In the genomic region with DNA sequence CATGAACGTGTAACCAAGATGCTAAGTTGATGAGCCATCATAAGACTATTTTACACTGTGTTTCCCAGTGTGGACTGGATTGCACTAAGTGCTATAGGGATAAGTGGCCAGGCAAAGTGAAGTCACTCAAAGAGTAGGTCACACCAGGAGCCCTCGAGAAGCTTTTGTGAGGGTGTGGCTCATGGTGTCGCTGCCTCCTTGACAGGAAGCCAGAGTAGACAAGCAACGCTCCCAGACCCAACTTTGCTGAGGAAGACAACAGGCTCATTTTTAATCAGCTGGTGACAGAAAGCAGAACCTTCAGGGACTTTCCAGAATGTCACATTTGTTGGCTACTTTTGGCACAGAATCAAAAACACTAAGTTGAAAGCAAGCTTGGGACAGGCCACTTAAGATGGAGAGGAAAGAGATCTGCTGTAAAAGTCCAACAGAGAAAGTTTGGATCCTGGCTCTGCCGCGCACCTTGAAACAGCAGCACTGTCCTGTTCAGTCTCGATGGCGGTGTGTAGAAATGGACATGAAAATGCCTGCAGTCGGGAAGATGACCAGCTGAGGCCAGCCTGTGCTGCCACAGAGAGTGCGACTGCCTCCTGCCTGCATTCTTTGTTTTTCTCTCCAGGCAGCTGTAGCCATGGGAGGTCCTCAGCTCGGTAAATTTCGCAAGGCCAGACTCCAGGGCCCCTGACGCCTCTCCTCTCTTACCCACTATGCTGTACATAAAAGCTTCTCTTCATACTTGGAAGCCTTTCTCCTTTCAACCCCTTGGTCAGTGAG, we compare ENCODE assay signal across 9 mouse cellular contexts. TPM values are rescaled to one million over a fixed set of nuclear protein-coding genes. Genes with fewer than 3 reads are reported as not detected.
DNase-seq lines count a peak whose midpoint lies in the region; ATAC-seq and TF ChIP-seq lines count a peak whose summit lies in the region.
"Had no signal": no experiment of that assay in that cellular context is flagged by ENCODE, and none has a peak within 500 bp of the region (broad histone marks: within the 10 kb centered on the region; RNA-seq: fewer than 3 reads in every experiment).

No protein-coding gene starts in this region.

- WGBS in heart, embryonic 15.5 days, result 21% methylated on average over 13 of the region's 13 CpGs
- 48% methylated on average over 13 of the region's 13 CpGs for WGBS in macrophage (ENCODE audit: missing documents)

- H3K9me3 ChIP-seq in MEL (replicated peaks; ENCODE audit: insufficient read depth, low read length), result no peaks in the 10 kb centered on the region
- H3K9me3 ChIP-seq in heart, embryonic 15.5 days (replicated peaks), result no peaks in the 10 kb centered on the region

- ATAC-seq in heart, embryonic 15.5 days (replicated peaks; ENCODE audit: insufficient number of reproducible peaks, insufficient read depth, low FRiP score, low read depth), result peak; percentile 45; the same call in 1 of the 2 replicates

- H3K4me3 ChIP-seq in gastrocnemius, adult 2 months, result no peak overlapping the region
- H3K4me3 ChIP-seq in MEL (ENCODE audit: control insufficient read depth in 1 of 2, insufficient read depth in 1 of 2, low read depth in 2 of 2, low read length in 2 of 2), result no peak overlapping the region
- no peak overlapping the region for H3K4me3 ChIP-seq in heart, embryonic 15.5 days
- no peak overlapping the region for H3K4me3 ChIP-seq in macrophage (ENCODE audit: inconsistent target)

- H3K27me3 ChIP-seq in MEL (ENCODE audit: control insufficient read depth in 1 of 2, insufficient read depth in 2 of 2, low read length in 2 of 2), result no peaks in the 10 kb centered on the region
- H3K27me3 ChIP-seq in heart, embryonic 15.5 days, result no peaks in the 10 kb centered on the region

- no peak for TF ChIP-seq EP300 in MEL (IDR thresholded peaks at IDR 0.05; ENCODE audit: low read depth in 1 of 2, low read length in 2 of 2)

- H3K36me3 ChIP-seq in MEL (ENCODE audit: control insufficient read depth in 1 of 2, insufficient read depth in 2 of 2, low read length in 2 of 2) (peaks cover 0 to 17% of the 10 kb centered on the region in 2 experiments; a peak in 2 of 4 replicates), macrophage (ENCODE audit: inconsistent target) (no peaks in the 10 kb centered on the region)
- H3K36me3 ChIP-seq in heart, embryonic 15.5 days, result no peaks in the 10 kb centered on the region

- intact Hi-C loops in gastrocnemius, adult 2 months (cut with DNase I), result no loop called here

- no peak for TF ChIP-seq POLR2A in MEL (IDR thresholded peaks at IDR 0.05; ENCODE audit: control insufficient read depth in 1 of 2, insufficient read depth in 1 of 2, low read depth in 1 of 2, low read length in 2 of 2, poor library complexity in 1 of 2)

- H3K79me2 ChIP-seq in MEL (ENCODE audit: control insufficient read depth, insufficient read depth, low read length, poor library complexity) (no peaks in the 10 kb centered on the region), macrophage (ENCODE audit: inconsistent target) (no peaks in the 10 kb centered on the region)

- peak overlapping the region; percentile 70 for H3K27ac ChIP-seq in gastrocnemius, adult 2 months
- H3K27ac ChIP-seq in MEL (ENCODE audit: control insufficient read depth, low read depth, low read length) (no peak overlapping the region), macrophage (peak overlapping the region; percentile 97)
- peak overlapping the region; percentile 59 for H3K27ac ChIP-seq in heart, embryonic 15.5 days

- no peak for TF ChIP-seq CTCF in gastrocnemius, adult 2 months (IDR thresholded peaks at IDR 0.05)
- TF ChIP-seq CTCF in MEL (IDR thresholded peaks at IDR 0.05 in 2 of 3, conservative IDR thresholded peaks at IDR 0.05 in 1 of 3; ENCODE audit: control insufficient read depth in 1 of 3, insufficient read depth in 1 of 3, low read depth in 2 of 3, low read length in 3 of 3, poor library complexity in 1 of 3, severe bottlenecking in 1 of 3), result no peak

- TF ChIP-seq RAD21 in MEL (IDR thresholded peaks at IDR 0.05; ENCODE audit: low read depth, low read length), result no peak

- peak overlapping the region; percentile 18 for H3K9ac ChIP-seq in MEL (ENCODE audit: control insufficient read depth, low read depth, low read length, poor library complexity, severe bottlenecking)
- H3K9ac ChIP-seq in heart, embryonic 15.5 days, result no peak overlapping the region

- no peak for DNase-seq in gastrocnemius, adult 2 months
- DNase-seq in gastrocnemius, adult 8-10 months (ENCODE audit: low spot score in 2 of 2), result no peak
- DNase-seq in MEL (ENCODE audit: low read depth, low spot score), result peak; percentile 46
- DNase-seq in urinary bladder, adult 18-20 months (ENCODE audit: low spot score in 2 of 2), result no peak
- DNase-seq in thymus, postnatal 0 days (ENCODE audit: low spot score), result no peak
- DNase-seq in adrenal gland, postnatal 25 days, result no peak
- DNase-seq: cerebellum, adult 18-20 months had no signal

- H3K4me1 ChIP-seq in MEL (ENCODE audit: control insufficient read depth in 1 of 2, insufficient read depth in 2 of 2, low read length in 2 of 2), result peaks cover 5 to 20% of the 10 kb centered on the region in 2 experiments
- H3K4me1 ChIP-seq in heart, embryonic 15.5 days (replicated peaks), result peaks cover 14% of the 10 kb centered on the region

- peak overlapping the region; percentile 21 for H3K4me2 ChIP-seq in heart, embryonic 15.5 days

TF ChIP-seq in MEL, 35 proteins besides CTCF, POLR2A, EP300 and RAD21 (continues in another document):
- TF ChIP-seq USF2 (IDR thresholded peaks at IDR 0.05; ENCODE audit: borderline replicate concordance in 1 of 2, insufficient read depth in 1 of 2, low read depth in 1 of 2, low read length in 2 of 2), result no peak
- TF ChIP-seq SIN3A (IDR thresholded peaks at IDR 0.05; ENCODE audit: low read length), result 0 out of 2 replicates have a peak, but pooled peaks have one; percentile 23

RNA-seq across cellular contexts. Expression of gene Alg8, which starts 16.2 kb away (rescaled TPM):
- total RNA-seq in gastrocnemius, adult 2 months (2021), result 1 to 10 TPM; 3.1 to 4.7 TPM
- 1 to 10 TPM; 1.9 to 3.9 (median 3.6) TPM for total RNA-seq in gastrocnemius, adult 8-10 months (2022)
- 8.9 and 9.1 TPM in 2 replicates for total RNA-seq in MEL (2012; rRNA removed)
- polyA plus RNA-seq in MEL (2012; ENCODE audit: insufficient read depth in 1 of 2, insufficient read length in 2 of 2, low read depth in 1 of 2, low replicate concordance in 2 of 2, missing spikeins in 1 of 2) (10 to 100 TPM in 1 of 2 experiments, not detected in 1; 29.0 TPM), macrophage (2018) (16.0 to 32.2 TPM (median 30.1 TPM) in 3 replicates)
- 25.8 and 28.2 TPM in 2 replicates for polyA plus RNA-seq in heart, embryonic 15.5 days (2015; fragmentation: Nextera tagmentation; extraction: Ambion mirVana)
- total RNA-seq in macrophage (2018; cell fraction: chromatin; rRNA removed), result 10 to 100 TPM in 23 of 26 experiments, 1 to 10 TPM in 3; 4.5 to 58.4 (median 33.5) TPM
- 10 to 100 TPM; 10.4 to 23.2 (median 17.1) TPM for total RNA-seq in macrophage (2018; cell fraction: cytosol; rRNA removed)
- 10 to 100 TPM; 10.3 to 73.1 (median 31.6) TPM for total RNA-seq in macrophage (2018; cell fraction: nucleus; rRNA removed)
- 31.7 and 35.8 TPM in 2 replicates for polyA plus RNA-seq in thymus, postnatal 0 days (2015; fragmentation: Nextera tagmentation; extraction: Ambion mirVana)
- 17.4 and 24.3 TPM in 2 replicates for total RNA-seq in adrenal gland, postnatal 25 days (2021)

RNA-seq across cellular contexts. Expression of gene Kctd21, which starts 23.1 kb away (rescaled TPM):
- total RNA-seq in gastrocnemius, adult 2 months (2021), result 1 to 10 TPM; 3.4 to 5.1 TPM
- 1 to 10 TPM; 3.3 to 4.1 (median 3.9) TPM for total RNA-seq in gastrocnemius, adult 8-10 months (2022)
- total RNA-seq in MEL (2012; rRNA removed), result 0.23 and 0.36 TPM in 2 replicates
- 1 to 10 TPM in 1 of 2 experiments, not detected in 1; 1.2 TPM for polyA plus RNA-seq in MEL (2012; ENCODE audit: insufficient read depth in 1 of 2, insufficient read length in 2 of 2, low read depth in 1 of 2, low replicate concordance in 2 of 2, missing spikeins in 1 of 2)
- polyA plus RNA-seq in heart, embryonic 15.5 days (2015; fragmentation: Nextera tagmentation; extraction: Ambion mirVana), result 3.5 and 4.5 TPM in 2 replicates
- 10 to 100 TPM in 3 of 26 experiments, 1 to 10 TPM in 23; 1.2 to 17.0 (median 4.5) TPM for total RNA-seq in macrophage (2018; cell fraction: chromatin; rRNA removed)
- 10 to 100 TPM in 21 of 26 experiments, 1 to 10 TPM in 5; 5.5 to 21.2 (median 15.6) TPM for total RNA-seq in macrophage (2018; cell fraction: cytosol; rRNA removed)
- total RNA-seq in macrophage (2018; cell fraction: nucleus; rRNA removed), result 10 to 100 TPM in 9 of 26 experiments, 1 to 10 TPM in 17; 3.8 to 20.6 (median 7.1) TPM
- 7.4 to 17.6 TPM (median 14.3 TPM) in 3 replicates for polyA plus RNA-seq in macrophage (2018)
- polyA plus RNA-seq in thymus, postnatal 0 days (2015; fragmentation: Nextera tagmentation; extraction: Ambion mirVana), result 1.4 and 1.6 TPM in 2 replicates
- total RNA-seq in adrenal gland, postnatal 25 days (2021), result 9.0 and 9.1 TPM in 2 replicates

RNA-seq across cellular contexts. Expression of gene Usp35, which starts 23.4 kb away (rescaled TPM):
- under 1 TPM; 0.45 to 0.64 TPM for total RNA-seq in gastrocnemius, adult 2 months (2021)
- 1 to 10 TPM in 1 of 4 experiments, under 1 TPM in 3; 0.56 to 1.2 (median 0.80) TPM for total RNA-seq in gastrocnemius, adult 8-10 months (2022)
- 0.49 and 0.58 TPM in 2 replicates for total RNA-seq in MEL (2012; rRNA removed)
- polyA plus RNA-seq in MEL (2012; ENCODE audit: insufficient read depth in 1 of 2, insufficient read length in 2 of 2, low read depth in 1 of 2, low replicate concordance in 2 of 2, missing spikeins in 1 of 2) (1 to 10 TPM in 1 of 2 experiments, not detected in 1; 2.2 TPM), macrophage (2018) (1.4 to 13.9 TPM (median 2.4 TPM) in 3 replicates)
- 0.60 and 1.8 TPM in 2 replicates for polyA plus RNA-seq in heart, embryonic 15.5 days (2015; fragmentation: Nextera tagmentation; extraction: Ambion mirVana)
- 100 to 1,000 TPM in 2 of 26 experiments, 10 to 100 TPM in 24; 28.1 to 106 (median 69.9) TPM for total RNA-seq in macrophage (2018; cell fraction: chromatin; rRNA removed)
- 1 to 10 TPM; 1.4 to 9.0 (median 4.8) TPM for total RNA-seq in macrophage (2018; cell fraction: cytosol; rRNA removed)
- 10 to 100 TPM; 12.1 to 66.0 (median 44.3) TPM for total RNA-seq in macrophage (2018; cell fraction: nucleus; rRNA removed)
- 3.1 and 4.2 TPM in 2 replicates for polyA plus RNA-seq in thymus, postnatal 0 days (2015; fragmentation: Nextera tagmentation; extraction: Ambion mirVana)
- total RNA-seq in adrenal gland, postnatal 25 days (2021), result 6.2 and 9.4 TPM in 2 replicates

RNA-seq across cellular contexts. Expression of gene Ndufc2, which starts 44.5 kb away (rescaled TPM):
- 100 to 1,000 TPM; 254 to 341 TPM for total RNA-seq in gastrocnemius, adult 2 months (2021)
- 100 to 1,000 TPM; 261 to 279 (median 268) TPM for total RNA-seq in gastrocnemius, adult 8-10 months (2022)
- 250 and 280 TPM in 2 replicates for total RNA-seq in MEL (2012; rRNA removed)
- polyA plus RNA-seq in MEL (2012; ENCODE audit: insufficient read depth in 1 of 2, insufficient read length in 2 of 2, low read depth in 1 of 2, low replicate concordance in 2 of 2, missing spikeins in 1 of 2), result 100 to 1,000 TPM in 1 of 2 experiments, not detected in 1; 242 TPM
- 451 and 701 TPM in 2 replicates for polyA plus RNA-seq in heart, embryonic 15.5 days (2015; fragmentation: Nextera tagmentation; extraction: Ambion mirVana)
- 10 to 100 TPM in 9 of 26 experiments, 1 to 10 TPM in 14, not detected in 3; 1.7 to 33.9 (median 7.5) TPM for total RNA-seq in macrophage (2018; cell fraction: chromatin; rRNA removed)
- total RNA-seq in macrophage (2018; cell fraction: cytosol; rRNA removed), result 100 to 1,000 TPM; 162 to 267 (median 209) TPM
- total RNA-seq in macrophage (2018; cell fraction: nucleus; rRNA removed), result 100 to 1,000 TPM in 1 of 26 experiments, 10 to 100 TPM in 25; 17.4 to 134 (median 49.4) TPM
- polyA plus RNA-seq in macrophage (2018), result 165 to 251 TPM (median 199 TPM) in 3 replicates
- 485 and 514 TPM in 2 replicates for polyA plus RNA-seq in thymus, postnatal 0 days (2015; fragmentation: Nextera tagmentation; extraction: Ambion mirVana)
- 221 and 290 TPM in 2 replicates for total RNA-seq in adrenal gland, postnatal 25 days (2021)
